In the genomic region with DNA sequence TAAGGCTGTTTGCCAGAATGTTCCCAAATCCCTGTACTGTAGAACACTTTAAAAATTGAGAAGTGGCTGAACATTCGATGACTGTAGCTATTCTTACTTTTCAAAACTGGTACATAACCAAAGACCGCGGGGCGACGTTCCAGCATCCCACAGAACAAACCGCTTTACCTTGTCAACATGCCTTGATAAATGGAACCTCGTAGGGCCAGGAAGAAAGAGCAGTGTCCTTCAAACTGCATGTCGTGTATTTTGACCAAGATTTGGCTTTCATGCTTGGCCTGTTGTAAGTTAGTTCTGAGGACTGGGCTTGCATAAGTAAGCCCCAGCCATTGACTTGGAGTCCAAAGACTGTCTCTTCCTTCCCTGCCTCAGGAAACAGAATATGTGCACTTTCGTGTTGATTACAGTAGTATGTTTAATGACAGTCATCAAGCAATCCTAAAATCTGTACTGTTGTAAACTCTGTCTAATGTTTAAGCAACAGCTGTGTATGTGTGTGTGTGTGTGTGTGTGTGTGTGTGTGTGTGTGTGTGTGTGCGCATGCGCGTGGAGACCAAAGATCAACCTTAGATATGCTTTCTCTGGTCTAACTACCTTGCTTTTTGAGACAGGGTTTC, we compare ENCODE assay signal across 11 mouse cellular contexts. TPM values are rescaled to one million over a fixed set of nuclear protein-coding genes. Genes with fewer than 3 reads are reported as not detected.
DNase-seq lines count a peak whose midpoint lies in the region; ATAC-seq and TF ChIP-seq lines count a peak whose summit lies in the region.
"Had no signal": no experiment of that assay in that cellular context is flagged by ENCODE, and none has a peak within 500 bp of the region (broad histone marks: within the 10 kb centered on the region; RNA-seq: fewer than 3 reads in every experiment).

No protein-coding gene starts in this region.

- peak; percentile 58 for DNase-seq in adrenal gland, adult 2 months
- no peak for DNase-seq in adrenal gland, postnatal 4 days (ENCODE audit: low spot score in 2 of 2)
- DNase-seq in kidney, adult 9 months, result peak; percentile 66
- no peak for DNase-seq in kidney, postnatal 4 days
- DNase-seq in lung, postnatal 14 days, result no peak
- no peak for DNase-seq in spleen, adult 12 weeks (ENCODE audit: low spot score)
- DNase-seq: cerebellum, adult 9-11 months; heart, postnatal 36 days had no signal

- H3K4me2 ChIP-seq in lung, embryonic 16.5 days (ENCODE audit: low read depth, low read length), result no peak overlapping the region

- H3K27me3 ChIP-seq in lung, embryonic 16.5 days (ENCODE audit: control insufficient read depth, insufficient read depth, low read depth, low read length), result no peaks in the 10 kb centered on the region
- H3K27me3 ChIP-seq in small intestine, adult 2 months (ENCODE audit: control insufficient read depth, insufficient read depth, low read length), result no peaks in the 10 kb centered on the region

- peaks cover 7% of the 10 kb centered on the region for H3K36me3 ChIP-seq in lung, embryonic 16.5 days (ENCODE audit: control insufficient read depth, insufficient read depth, low read length)
- no peaks in the 10 kb centered on the region for H3K36me3 ChIP-seq in small intestine, adult 2 months (ENCODE audit: control insufficient read depth, insufficient read depth, low read length)

- no peaks in the 10 kb centered on the region for H3K9me3 ChIP-seq in lung, embryonic 16.5 days (ENCODE audit: control insufficient read depth, low read length)

- TF ChIP-seq POLR2A in small intestine, adult 2 months (IDR thresholded peaks at IDR 0.05; ENCODE audit: low read depth, low read length), result no peak

- no peak for ATAC-seq in lung, embryonic 16.5 days (ENCODE audit: low read depth)

- WGBS in lung, embryonic 16.5 days, result 63% methylated on average over 12 of the region's 12 CpGs
- 45% methylated on average over 12 of the region's 12 CpGs for WGBS in small intestine, adult 2 months

- H3K4me3 ChIP-seq in lung, embryonic 16.5 days (ENCODE audit: low read length), result no peak overlapping the region
- no peak overlapping the region for H3K4me3 ChIP-seq in small intestine, adult 2 months (ENCODE audit: low read depth, low read length)

- H3K9ac ChIP-seq in lung, embryonic 16.5 days (ENCODE audit: low read length), result no peak overlapping the region
- H3K9ac ChIP-seq: liver, embryonic 14.5 days had no signal

- no peak for TF ChIP-seq CTCF in small intestine, adult 2 months (IDR thresholded peaks at IDR 0.05; ENCODE audit: extremely low read depth, insufficient read length, insufficient replicate concordance, low read depth, low read length)

- peaks cover 23% of the 10 kb centered on the region for H3K4me1 ChIP-seq in lung, embryonic 16.5 days (replicated peaks; ENCODE audit: control insufficient read depth, insufficient read depth, low read length)
- peaks cover 29% of the 10 kb centered on the region; the same call in 1 of the 2 replicates for H3K4me1 ChIP-seq in small intestine, adult 2 months (ENCODE audit: control insufficient read depth, insufficient read depth, insufficient read length, low read length)

- peak overlapping the region; percentile 67 for H3K27ac ChIP-seq in lung, embryonic 16.5 days (ENCODE audit: low read length)
- H3K27ac ChIP-seq in small intestine, adult 2 months (ENCODE audit: insufficient read depth, low read depth, low read length), result peak overlapping the region; percentile 91
- H3K27ac ChIP-seq: liver, embryonic 14.5 days had no signal

RNA-seq across cellular contexts. Expression of a gene that starts 14.4 kb away (rescaled TPM):
- total RNA-seq in adrenal gland, adult 2 months (2021), result 10 to 100 TPM; 28.0 to 33.1 TPM
- 19.8 and 21.0 TPM in 2 replicates for polyA plus RNA-seq in adrenal gland, adult 2 months (2012; rRNA removed)
- total RNA-seq in adrenal gland, postnatal 4 days (2021), result 10 to 100 TPM; 32.5 to 37.4 TPM
- polyA plus RNA-seq in lung, embryonic 16.5 days (2015; fragmentation: Nextera tagmentation; extraction: Ambion mirVana), result 23.3 and 26.7 TPM in 2 replicates
- polyA plus RNA-seq in small intestine, adult 2 months (2012; rRNA removed), result 8.9 and 29.3 TPM in 2 replicates

Comparison
In these comparisons a context has a peak if more than half of its experiments do, and no peak if none do; other contexts are left out.
1. DNase-seq: peak in adrenal gland, adult 2 months (single experiment) and kidney, adult 9 months (single experiment); none in adrenal gland, postnatal 4 days (0 of 2), kidney, postnatal 4 days (0 of 2), lung, postnatal 14 days (single experiment) and spleen, adult 12 weeks (single experiment).